Mouse (Mus musculus) heart, embryonic 14.5 days (tissue): ENCODE data around the gene Arhgap22. TPM values are rescaled to one million over a fixed set of nuclear protein-coding genes. Genes with fewer than 3 reads are reported as not detected.
A peak's percentile ranks its signal among the peaks of the same experiment; 100 is the strongest.

Experiments used
- ATAC-seq: fragments of 200-750 bp; cut with Nextera tagmentation; 2 replicates; pipeline ENCODE4 v1.8.0; 2017; ENCODE audit warnings: low read depth, moderate TSS enrichment; ENCODE audit not compliant: insufficient number of reproducible peaks, insufficient read depth, low FRiP score
- H3K27ac ChIP-seq, 2 experiments: fragments of 200-500 bp in 1 of 2; fragments of 300-500 bp in 1 of 2; sonication (generic) in 1 of 2; replicated peaks in 1 of 2; 2 replicates each; pipeline ENCODE4 v1.5.1; 2012 to 2014; ENCODE audit warnings: low read depth in 2 of 2, low read length in 2 of 2, control low read depth in 1 of 2, mild to moderate bottlenecking in 1 of 2, mixed read lengths in 1 of 2; ENCODE audit not compliant: control insufficient read depth in 1 of 2, insufficient read depth in 1 of 2
- H3K27me3 ChIP-seq: fragments of 300-500 bp; sonication (generic); 2 replicates; pipeline ENCODE4 v1.6.1; 2014; ENCODE audit warnings: mild to moderate bottlenecking, low read length, control low read depth; ENCODE audit not compliant: control insufficient read depth, insufficient read depth
- H3K36me3 ChIP-seq: fragments of 300-500 bp; sonication (generic); 2 replicates; pipeline ENCODE4 v1.6.1; 2014; ENCODE audit warnings: mild to moderate bottlenecking, control low read depth, low read length, mixed read lengths; ENCODE audit not compliant: control insufficient read depth, insufficient read depth
- H3K4me1 ChIP-seq, 2 experiments: fragments of 200-500 bp in 1 of 2; fragments of 300-500 bp in 1 of 2; sonication (generic) in 1 of 2; 2 replicates each; pipeline ENCODE4 v1.6.1; 2012 to 2014; ENCODE audit warnings: low read length in 2 of 2, control low read depth in 1 of 2, mixed read lengths in 1 of 2; ENCODE audit not compliant: control insufficient read depth in 2 of 2, insufficient read depth in 2 of 2
- H3K4me2 ChIP-seq: fragments of 300-500 bp; sonication (generic); 2 replicates; pipeline ENCODE4 v1.6.1; 2014; ENCODE audit warnings: mild to moderate bottlenecking, low read length
- H3K4me3 ChIP-seq, 2 experiments: fragments of 200-500 bp in 1 of 2; fragments of 300-500 bp in 1 of 2; sonication (generic) in 1 of 2; 2 replicates each; pipeline ENCODE4 v1.5.1; 2012 to 2014; ENCODE audit warnings: low read length in 2 of 2, mild to moderate bottlenecking in 2 of 2, control low read depth in 1 of 2, low read depth in 1 of 2, moderate library complexity in 1 of 2; ENCODE audit not compliant: control insufficient read depth in 1 of 2, insufficient read depth in 1 of 2
- H3K9ac ChIP-seq: fragments of 300-500 bp; sonication (generic); 2 replicates; pipeline ENCODE4 v1.6.1; 2014; ENCODE audit warnings: mild to moderate bottlenecking, low read length
- H3K9me3 ChIP-seq: fragments of 300-500 bp; sonication (generic); 2 replicates; pipeline ENCODE4 v1.6.1; 2016; ENCODE audit warnings: low read length, control low read depth; ENCODE audit not compliant: control insufficient read depth
- WGBS: fragments of 180-500 bp; shearing (Covaris S2); extraction: QIAGEN DNeasy Blood & Tissue Kit; methylation state at CpG from one replicate; pipeline ENCODE4 v1.1.7; 2014; 5-methylcytosine and 5-hydroxymethylcytosine counted together
- polyA plus RNA-seq: library from polyadenylated mRNA; unstranded; fragments of >200 nt; fragmentation: Nextera tagmentation; extraction: Ambion mirVana; gene quantifications from 2 replicates; pipeline ENCODE4 v1.2.1, GENCODE M21; 2014

Arhgap22 gene
- polyA plus RNA-seq, 1 experiment from 2014 or later, result 2.6 TPM

DNA sequence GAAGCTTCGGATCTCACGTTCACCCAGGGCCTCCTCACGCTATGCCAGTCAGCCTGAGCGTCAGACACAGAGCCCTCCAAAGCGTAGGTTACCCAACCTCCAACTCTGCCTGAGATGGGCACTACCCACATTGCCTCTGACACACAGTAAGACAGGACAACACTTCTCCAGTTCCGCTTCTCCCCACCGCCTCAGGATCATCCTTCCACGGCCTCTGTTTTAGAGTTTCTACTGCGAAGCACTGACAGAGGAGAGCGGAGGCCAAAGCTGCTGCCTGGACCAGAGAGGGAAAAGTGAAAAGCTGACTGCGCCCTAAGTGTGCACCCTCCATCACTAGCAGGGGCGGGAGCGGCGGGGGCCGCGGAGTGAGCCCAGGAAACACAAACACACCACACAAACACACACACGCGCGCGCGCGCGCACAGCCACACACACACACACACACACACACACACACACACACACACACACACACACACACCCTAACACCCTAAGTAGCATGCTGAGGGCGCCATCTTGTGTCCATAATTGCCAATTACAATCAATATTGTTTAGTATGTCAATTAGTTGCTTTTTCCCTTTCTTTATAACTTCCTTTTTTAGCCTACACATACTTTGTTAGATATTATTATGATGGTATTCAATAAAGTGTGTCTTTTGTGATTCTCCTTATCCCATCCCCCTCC lies 8.4 kb upstream of the Arhgap22 start:
- ATAC-seq, result no peak
- H3K4me3 ChIP-seq, result no peak overlapping the region

DNA sequence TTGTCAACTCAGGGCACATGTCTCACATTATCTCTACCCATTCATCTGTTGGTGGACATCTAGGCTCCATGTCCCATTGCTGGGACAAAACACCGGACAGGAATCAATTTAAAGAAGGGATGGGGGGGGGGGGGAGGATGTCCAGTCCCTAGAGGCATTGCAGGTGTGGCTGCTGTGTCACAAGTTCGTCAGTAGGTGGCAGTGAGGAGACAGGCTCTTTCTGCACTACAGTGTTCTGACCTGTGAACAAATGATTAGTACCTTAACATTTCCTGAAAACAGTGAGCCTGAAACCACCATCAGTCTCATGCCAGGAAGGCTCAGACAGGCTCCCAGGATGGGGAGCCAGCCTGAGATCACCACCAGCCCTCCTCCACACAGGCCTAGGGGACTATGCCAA lies 6.8 kb upstream of the Arhgap22 start:
- 13% methylated on average over 2 of the region's 2 CpGs for WGBS
- Histone ChIP-seq H3K27ac (no peak overlapping the region), H3K9me3 (no peaks in the 10 kb centered on the region), H3K9ac (no peak overlapping the region), H3K4me3 (no peak overlapping the region), H3K4me1 (no peaks in the 10 kb centered on the region), H3K4me2 (no peak overlapping the region), H3K27me3 (no peaks in the 10 kb centered on the region), H3K36me3 (no peaks in the 10 kb centered on the region)
- no peak for ATAC-seq

More for the DNA sequence above, 8.4 kb upstream of the Arhgap22 start:
- H3K4me2 ChIP-seq, result peak overlapping the region; percentile 44
- H3K27me3 ChIP-seq, result no peaks in the 10 kb centered on the region
- no peaks in the 10 kb centered on the region for H3K9me3 ChIP-seq
- WGBS, result 34% methylated on average over 24 of the region's 24 CpGs
- no peak overlapping the region for H3K9ac ChIP-seq
- no peaks in the 10 kb centered on the region for H3K4me1 ChIP-seq
- H3K36me3 ChIP-seq, result no peaks in the 10 kb centered on the region
- H3K27ac ChIP-seq, result no peak overlapping the region

DNA sequence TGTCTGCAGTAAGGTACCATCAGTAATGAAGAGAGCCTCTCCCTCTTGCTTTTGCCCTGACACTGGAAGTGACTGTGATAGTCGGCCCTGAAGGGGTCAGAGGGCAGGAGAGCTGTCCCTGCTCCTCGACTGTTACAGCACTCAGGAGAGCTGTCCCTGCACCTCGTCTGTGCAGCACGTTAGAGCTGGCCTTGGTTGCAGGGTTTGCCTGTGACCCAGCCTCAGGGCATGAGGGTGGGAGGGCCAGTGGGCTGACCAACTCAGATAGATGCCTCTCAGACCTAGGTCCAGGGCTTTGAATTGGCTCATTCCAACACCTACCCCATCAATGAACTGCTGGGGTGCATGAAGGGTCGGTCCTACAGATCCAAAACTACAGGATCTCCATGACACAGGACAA lies 5.5 kb upstream of the Arhgap22 start:
- Histone ChIP-seq H3K4me2 (no peak overlapping the region), H3K27ac (no peak overlapping the region), H3K9me3 (no peaks in the 10 kb centered on the region), H3K27me3 (no peaks in the 10 kb centered on the region), H3K4me3 (no peak overlapping the region), H3K4me1 (no peaks in the 10 kb centered on the region), H3K36me3 (no peaks in the 10 kb centered on the region), H3K9ac (no peak overlapping the region)
- WGBS, result 25% methylated on average over 5 of the region's 5 CpGs
- no peak for ATAC-seq

DNA sequence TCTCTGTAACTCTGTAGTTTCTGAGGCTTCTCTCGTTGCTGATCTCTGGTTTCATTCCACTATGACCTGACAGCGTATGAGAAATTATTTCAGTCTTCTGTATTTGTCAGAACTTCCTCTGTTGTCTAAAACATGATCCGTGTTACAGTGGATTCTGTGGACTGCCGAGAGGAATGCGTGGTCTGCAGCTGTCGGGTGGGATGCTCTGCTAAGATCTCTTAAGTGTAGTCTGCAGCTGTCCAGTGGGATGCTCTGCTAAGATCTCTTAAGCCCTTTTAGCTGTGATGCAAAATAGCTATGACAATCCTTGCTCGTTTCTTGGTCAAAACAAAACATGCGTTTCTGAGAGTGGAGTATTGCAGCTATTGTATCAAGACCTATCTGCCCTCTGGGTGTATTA lies 3.0 kb upstream of the Arhgap22 start:
- Histone ChIP-seq H3K27ac (no peak overlapping the region), H3K4me3 (no peak overlapping the region), H3K4me1 (peaks cover 3 to 7% of the 10 kb centered on the region in 2 experiments; a peak in 3 of 4 replicates), H3K9ac (no peak overlapping the region), H3K36me3 (no peaks in the 10 kb centered on the region), H3K9me3 (no peaks in the 10 kb centered on the region), H3K27me3 (0 out of 2 replicates have a peak, but pooled peaks cover 13% of the 10 kb centered on the region), H3K4me2 (no peak overlapping the region)
- WGBS, result 71% methylated on average over 8 of the region's 8 CpGs
- no peak for ATAC-seq

DNA sequence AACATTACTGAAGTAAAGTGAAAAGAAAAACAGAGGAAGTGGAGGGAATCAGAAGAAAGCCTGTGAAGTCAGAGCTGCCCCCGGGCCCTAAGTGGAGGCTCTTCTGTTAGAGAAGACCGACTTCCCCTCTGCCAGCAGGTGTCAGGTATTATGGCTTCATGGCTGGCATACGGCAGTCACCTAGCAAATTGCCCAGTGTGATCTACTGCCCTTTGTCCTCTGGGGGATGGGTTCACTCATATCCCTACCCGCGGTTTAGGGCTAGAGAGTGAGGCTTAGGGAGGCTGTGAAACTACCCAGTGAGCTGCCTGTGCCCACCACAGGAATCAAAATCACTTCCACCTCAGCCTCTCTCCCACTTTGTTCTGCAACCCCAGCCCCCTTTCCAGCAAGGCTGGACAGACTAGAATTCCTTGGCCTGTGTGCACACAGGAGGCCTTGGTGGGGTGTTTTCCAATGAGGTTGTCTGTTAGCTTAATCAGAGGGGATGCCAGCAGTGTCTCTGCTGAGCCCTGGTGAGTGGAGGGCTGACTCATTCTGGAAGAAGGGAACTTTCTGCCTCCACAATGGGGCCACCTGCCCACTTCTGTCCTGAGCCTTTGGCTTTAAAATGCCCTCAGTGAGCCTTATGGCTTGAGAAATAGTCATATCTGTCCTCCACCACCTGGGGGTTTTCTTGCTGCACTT lies 1.4 kb upstream of the Arhgap22 start:
- H3K27ac ChIP-seq, result no peak overlapping the region
- H3K4me1 ChIP-seq, result peaks cover 3 to 7% of the 10 kb centered on the region in 2 experiments; a peak in 3 of 4 replicates
- H3K4me2 ChIP-seq, result no peak overlapping the region
- no peak overlapping the region for H3K9ac ChIP-seq
- H3K9me3 ChIP-seq, result no peaks in the 10 kb centered on the region
- 55% methylated on average over 5 of the region's 5 CpGs for WGBS
- peaks cover 17% of the 10 kb centered on the region; the same call in 1 of the 2 replicates for H3K27me3 ChIP-seq
- H3K4me3 ChIP-seq, result no peak overlapping the region
- no peaks in the 10 kb centered on the region for H3K36me3 ChIP-seq
- ATAC-seq, result no peak

DNA sequence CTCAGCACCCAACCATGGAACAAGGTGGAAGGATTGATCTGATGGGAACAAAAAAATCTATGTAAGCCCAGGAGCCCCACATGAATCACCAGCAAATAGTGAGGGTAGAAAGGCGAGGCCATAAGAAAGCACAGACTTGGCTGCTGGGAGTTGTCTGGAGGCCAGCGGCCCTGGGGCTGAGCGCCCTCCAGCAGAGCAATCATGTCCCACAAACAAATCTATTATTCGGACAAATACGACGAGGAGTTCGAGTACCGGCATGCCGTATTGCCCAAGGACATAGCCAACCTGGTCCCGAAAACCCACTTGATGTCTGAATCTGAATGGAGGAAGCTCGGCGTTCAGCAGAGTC lies 892 bp upstream of the Arhgap22 start:
- Histone ChIP-seq H3K4me2 (no peak overlapping the region), H3K9ac (no peak overlapping the region), H3K4me1 (peaks cover 3 to 7% of the 10 kb centered on the region in 2 experiments; a peak in 3 of 4 replicates), H3K27ac (no peak overlapping the region), H3K27me3 (peaks cover 17% of the 10 kb centered on the region; the same call in 1 of the 2 replicates), H3K9me3 (no peaks in the 10 kb centered on the region), H3K4me3 (no peak overlapping the region), H3K36me3 (no peaks in the 10 kb centered on the region)
- WGBS, result 84% methylated on average over 12 of the region's 12 CpGs
- no peak for ATAC-seq

DNA sequence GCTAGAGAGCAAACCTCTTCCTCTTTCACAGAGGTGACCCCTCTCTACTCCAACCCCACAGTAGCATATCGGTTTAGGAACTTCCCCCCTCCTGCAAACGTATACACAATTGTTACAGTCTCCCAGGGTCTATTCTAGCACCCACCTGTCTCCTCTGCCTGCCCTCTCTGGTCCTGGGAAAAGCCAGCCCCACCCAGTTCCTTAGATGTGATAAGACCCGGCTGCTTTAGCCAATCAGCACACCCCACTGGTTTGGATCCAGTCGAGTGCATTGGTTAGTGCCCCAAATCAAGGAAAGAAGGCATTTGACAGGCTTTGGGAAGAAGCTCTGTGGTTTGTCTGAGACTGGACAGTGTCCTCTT lies 922 bp downstream of the Arhgap22 start:
- Histone ChIP-seq H3K4me2 (no peak overlapping the region), H3K36me3 (no peaks in the 10 kb centered on the region), H3K27ac (no peak overlapping the region), H3K9ac (no peak overlapping the region), H3K4me3 (no peak overlapping the region), H3K27me3 (peaks cover 17% of the 10 kb centered on the region; the same call in 1 of the 2 replicates), H3K4me1 (peaks cover 3 to 7% of the 10 kb centered on the region in 2 experiments; a peak in 3 of 4 replicates), H3K9me3 (no peaks in the 10 kb centered on the region)
- WGBS, result 23% methylated on average over 4 of the region's 4 CpGs
- no peak for ATAC-seq
